Mouse (Mus musculus) midbrain, embryonic 15.5 days (tissue): ENCODE results near the gene Gm20738. TPM values are rescaled to one million over a fixed set of nuclear protein-coding genes. Genes with fewer than 3 reads are reported as not detected.
"Not testable (repeated sequence)": the region's sequence is repeated elsewhere in the genome, so short reads cannot be mapped to it uniquely, and the experiment has no call there.

Experiments
- ATAC-seq: fragments of 200-750 bp; cut with Nextera tagmentation; replicated peaks from 2 replicates; pipeline ENCODE4 v1.8.0; 2017; ENCODE audit warnings: moderate TSS enrichment
- H3K27ac ChIP-seq: fragments of 300-500 bp; sonication (generic); 2 replicates; pipeline ENCODE4 v1.5.1; 2015; ENCODE audit warnings: mild to moderate bottlenecking, inconsistent platforms
- H3K27me3 ChIP-seq: fragments of 300-500 bp; sonication (generic); replicated peaks from 2 replicates; pipeline ENCODE4 v1.6.1; 2015; ENCODE audit warnings: inconsistent platforms
- H3K36me3 ChIP-seq: fragments of 300-500 bp; sonication (generic); replicated peaks from 2 replicates; pipeline ENCODE4 v1.6.1; 2015; ENCODE audit warnings: inconsistent platforms
- H3K4me1 ChIP-seq: fragments of 300-500 bp; sonication (generic); 2 replicates; pipeline ENCODE4 v1.6.1; 2015; ENCODE audit warnings: inconsistent platforms
- H3K4me2 ChIP-seq: fragments of 300-500 bp; sonication (generic); 2 replicates; pipeline ENCODE4 v1.6.1; 2015; ENCODE audit warnings: inconsistent platforms, mild to moderate bottlenecking, moderate library complexity
- H3K4me3 ChIP-seq: fragments of 300-500 bp; sonication (generic); 2 replicates; pipeline ENCODE4 v1.5.1; 2015; ENCODE audit warnings: mild to moderate bottlenecking, inconsistent platforms
- H3K9ac ChIP-seq: fragments of 300-500 bp; sonication (generic); 2 replicates; pipeline ENCODE4 v1.6.1; 2015; ENCODE audit warnings: mild to moderate bottlenecking, inconsistent platforms
- H3K9me3 ChIP-seq: fragments of 300-500 bp; sonication (generic); 2 replicates; pipeline ENCODE4 v1.6.1; 2016; ENCODE audit warnings: inconsistent platforms
- WGBS: fragments of 180-500 bp; shearing (Covaris S2); methylation state at CpG from one replicate; pipeline ENCODE4 v1.1.7; 2015; ENCODE audit warnings: mixed read lengths; 5-methylcytosine and 5-hydroxymethylcytosine counted together
- polyA plus RNA-seq: library from polyadenylated mRNA; unstranded; fragments of >200 nt; fragmentation: Nextera tagmentation; extraction: Ambion mirVana; gene quantifications from 2 replicates; pipeline ENCODE4 v1.2.1, GENCODE M21; 2015

Gm20738 gene
- polyA plus RNA-seq = not detected in 2 replicates

DNA sequence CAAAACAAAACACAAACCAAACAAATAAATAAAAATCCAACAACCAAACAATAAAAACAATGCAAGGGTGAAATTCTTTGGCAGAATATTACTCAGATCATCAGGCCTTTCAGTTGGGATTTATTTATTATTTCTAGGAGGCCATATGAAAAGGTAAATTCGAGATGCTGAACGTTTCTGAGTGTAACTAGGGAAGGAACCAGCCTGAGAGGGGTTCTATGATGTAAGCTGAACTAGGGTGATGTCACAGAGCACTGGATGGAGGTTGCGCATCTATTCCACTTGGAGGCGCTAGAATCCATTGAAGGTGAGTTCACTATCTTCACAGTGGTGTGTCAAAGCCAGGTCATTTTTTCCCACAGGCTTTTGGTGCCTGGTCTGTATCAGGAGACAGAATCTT, at the start of gene Gm20738:
Gm20738 (plus strand) TSS at position 301 of the 400 bp plus-strand sequence.
- not testable (repeated sequence) for H3K4me3 ChIP-seq, ATAC-seq, H3K4me1 ChIP-seq, H3K27ac ChIP-seq, H3K4me2 ChIP-seq, H3K9me3 ChIP-seq, H3K36me3 ChIP-seq, H3K9ac ChIP-seq, H3K27me3 ChIP-seq
- WGBS = 68% methylated on average over 2 of the region's 4 CpGs
